Mouse (Mus musculus) thymus, adult 2 months (tissue): ENCODE measurements around the gene Gm2000.

ENCODE experiments used
- CTCF ChIP-seq: fragments of 200-500 bp; IDR thresholded peaks from 2 replicates; pipeline ENCODE4 v1.5.1; 2012; ENCODE audit warnings: mild to moderate bottlenecking, control low read depth, low read length, moderate library complexity, borderline replicate concordance; ENCODE audit not compliant: control insufficient read depth, poor library complexity, insufficient read depth; ENCODE audit errors: extremely low read depth
- POLR2A ChIP-seq: fragments of 200-500 bp; IDR thresholded peaks from 2 replicates; pipeline ENCODE4 v1.6.1; 2012; ENCODE audit warnings: mild to moderate bottlenecking, low read length, control low read depth, moderate library complexity; ENCODE audit not compliant: control insufficient read depth, poor library complexity, insufficient read depth; ENCODE audit errors: extremely low read depth

GRCm38 (mm10) chr1:156340847-156341246, 25.0 kb upstream of the Gm2000 start:
- TF ChIP-seq POLR2A = no peak
- TF ChIP-seq CTCF = no peak
